Mouse (Mus musculus): Measurements from ENCODE around the gene Slc39a13.
"Not testable (repeated sequence)": the region's sequence is repeated elsewhere in the genome, so short reads cannot be mapped to it uniquely, and the experiment has no call there.

Slc39a13 gene

DNA sequence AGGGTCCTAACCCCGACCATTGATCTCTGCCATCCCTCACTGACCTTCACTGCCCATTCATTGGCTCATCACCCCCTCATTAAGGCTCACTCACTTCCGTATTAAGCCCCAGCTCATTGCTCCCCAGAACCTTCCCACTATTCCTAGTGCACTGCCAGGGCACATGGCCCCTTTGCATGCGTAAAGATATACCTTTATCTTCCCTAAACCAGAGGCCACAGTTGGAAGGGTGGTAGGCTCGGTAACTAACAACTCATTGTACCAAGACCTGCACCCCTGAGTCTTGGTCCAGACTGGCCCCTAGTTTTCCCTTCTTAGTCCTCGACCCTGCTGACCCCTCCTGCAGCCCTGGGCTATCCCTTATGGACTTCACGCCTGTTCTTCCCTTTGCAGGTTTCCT lies 43.6 kb upstream of the Slc39a13 start:
- H3K4me1 ChIP-seq (replicated peaks; ENCODE audit: low read depth, low read length), result peaks cover 46% of the 10 kb centered on the region
- TF ChIP-seq NANOG (IDR thresholded peaks at IDR 0.05; ENCODE audit: borderline replicate concordance, low read length) (no peak), CTCF (conservative IDR thresholded peaks at IDR 0.05; ENCODE audit: low read length) (no peak), POU5F1 (IDR thresholded peaks at IDR 0.05; ENCODE audit: borderline replicate concordance, low read length) (no peak)
- no peaks in the 10 kb centered on the region for H3K36me3 ChIP-seq (ENCODE audit: insufficient read depth, low read length)
- peaks cover 33% of the 10 kb centered on the region for H3K27me3 ChIP-seq (ENCODE audit: insufficient read depth, low read length)
- H3K4me3 ChIP-seq (replicated peaks; ENCODE audit: low read length), result no peak overlapping the region
- H3K9me3 ChIP-seq (ENCODE audit: low read length), result no peaks in the 10 kb centered on the region

DNA sequence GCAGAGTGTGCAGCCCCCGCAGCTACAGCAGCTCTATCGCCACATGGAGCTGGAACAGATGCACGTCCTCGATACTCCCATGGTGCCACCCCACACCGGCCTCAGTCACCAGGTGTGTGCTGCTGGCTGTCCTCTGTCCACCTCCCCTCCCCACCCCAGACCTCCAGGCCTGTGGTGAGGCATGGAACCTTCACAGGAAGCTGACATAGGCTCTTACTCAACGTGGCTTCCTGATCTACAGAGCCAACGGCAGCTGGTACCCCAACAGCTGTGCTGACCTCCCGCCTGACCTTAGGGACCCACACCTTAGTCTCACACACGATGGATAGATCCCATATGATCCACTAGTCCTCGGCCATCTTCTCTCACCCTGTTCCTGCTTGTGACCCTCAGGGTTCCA lies 43.1 kb upstream of the Slc39a13 start:
- peaks cover 42% of the 10 kb centered on the region for H3K4me1 ChIP-seq (replicated peaks; ENCODE audit: low read depth, low read length)
- TF ChIP-seq POU5F1 (IDR thresholded peaks at IDR 0.05; ENCODE audit: borderline replicate concordance, low read length), result no peak
- no peak for TF ChIP-seq CTCF (conservative IDR thresholded peaks at IDR 0.05; ENCODE audit: low read length)
- no peak for TF ChIP-seq NANOG (IDR thresholded peaks at IDR 0.05; ENCODE audit: borderline replicate concordance, low read length)
- peak overlapping the region; percentile 17; the same call in 1 of the 2 replicates for H3K4me3 ChIP-seq (replicated peaks; ENCODE audit: low read length)
- H3K27me3 ChIP-seq (ENCODE audit: insufficient read depth, low read length), result peaks cover 29% of the 10 kb centered on the region
- no peaks in the 10 kb centered on the region for H3K9me3 ChIP-seq (ENCODE audit: low read length)
- H3K36me3 ChIP-seq (ENCODE audit: insufficient read depth, low read length), result no peaks in the 10 kb centered on the region

DNA sequence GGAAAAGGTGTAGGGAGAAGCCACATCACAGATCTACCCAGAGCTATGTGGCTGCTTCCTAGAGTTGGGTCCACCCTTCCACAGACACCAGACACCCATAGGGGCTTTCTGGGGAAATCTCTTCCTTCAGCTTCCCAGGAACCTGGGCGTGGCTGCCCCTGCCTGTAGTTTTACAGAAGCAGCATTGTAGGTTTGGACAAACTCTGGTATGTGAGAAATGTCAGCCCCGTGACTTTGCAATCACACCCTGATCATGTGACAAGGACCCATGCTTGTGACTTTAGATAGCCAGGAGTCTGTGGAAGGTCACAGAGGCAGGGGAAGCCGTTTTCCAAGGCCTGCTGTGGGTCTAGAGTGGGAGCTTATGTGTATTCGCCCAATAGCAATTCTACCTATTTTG lies 42.3 kb upstream of the Slc39a13 start:
- H3K4me1 ChIP-seq (replicated peaks; ENCODE audit: low read depth, low read length), result peaks cover 42% of the 10 kb centered on the region
- peaks cover 21% of the 10 kb centered on the region for H3K27me3 ChIP-seq (ENCODE audit: insufficient read depth, low read length)
- no peaks in the 10 kb centered on the region for H3K36me3 ChIP-seq (ENCODE audit: insufficient read depth, low read length)
- H3K9me3 ChIP-seq (ENCODE audit: low read length), result no peaks in the 10 kb centered on the region
- no peak overlapping the region for H3K4me3 ChIP-seq (replicated peaks; ENCODE audit: low read length)
- TF ChIP-seq CTCF (conservative IDR thresholded peaks at IDR 0.05; ENCODE audit: low read length), result no peak
- TF ChIP-seq POU5F1 (IDR thresholded peaks at IDR 0.05; ENCODE audit: borderline replicate concordance, low read length), result no peak
- TF ChIP-seq NANOG (IDR thresholded peaks at IDR 0.05; ENCODE audit: borderline replicate concordance, low read length), result no peak

DNA sequence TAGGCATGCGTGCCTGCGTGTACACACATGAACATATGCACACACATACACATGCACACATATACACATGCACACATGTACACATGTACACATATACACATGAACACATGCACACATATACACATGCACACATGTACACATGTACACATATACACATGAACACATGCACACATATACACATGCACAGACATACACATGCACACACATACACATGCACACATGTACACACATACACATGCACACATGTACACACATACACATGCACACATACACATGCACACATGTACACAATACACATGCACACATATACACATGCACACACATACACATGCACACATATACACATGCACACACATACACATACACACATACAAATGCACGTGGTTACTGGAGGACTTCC lies 41.6 kb upstream of the Slc39a13 start:
- H3K4me3 ChIP-seq (replicated peaks; ENCODE audit: low read length); H3K36me3 ChIP-seq (ENCODE audit: insufficient read depth, low read length); H3K9me3 ChIP-seq (ENCODE audit: low read length): not testable (repeated sequence)
- peaks cover 42% of the 10 kb centered on the region for H3K4me1 ChIP-seq (replicated peaks; ENCODE audit: low read depth, low read length)
- peaks cover 15% of the 10 kb centered on the region for H3K27me3 ChIP-seq (ENCODE audit: insufficient read depth, low read length)

DNA sequence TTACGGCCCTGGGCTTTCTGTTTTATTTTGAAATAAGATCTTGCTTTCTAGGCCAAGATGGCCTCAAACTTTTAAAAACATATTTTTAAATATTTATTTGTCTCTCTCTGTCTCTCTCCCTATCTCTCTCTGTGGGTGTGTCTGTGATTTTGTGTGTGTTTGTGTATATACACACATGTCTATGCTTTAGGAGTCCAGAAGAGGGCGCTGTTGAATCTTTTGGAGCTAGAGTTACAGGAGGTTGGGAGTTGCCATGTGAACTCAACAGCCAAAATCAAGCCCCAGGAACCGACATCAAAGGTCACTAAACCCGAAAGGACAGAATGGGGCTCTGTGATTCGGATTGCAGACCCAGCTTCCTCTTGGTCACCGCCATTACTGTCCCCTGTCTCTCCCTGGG lies 40.2 kb upstream of the Slc39a13 start:
- Histone ChIP-seq H3K4me3 (replicated peaks; ENCODE audit: low read length) (no peak overlapping the region), H3K36me3 (ENCODE audit: insufficient read depth, low read length) (no peaks in the 10 kb centered on the region), H3K9me3 (ENCODE audit: low read length) (no peaks in the 10 kb centered on the region), H3K4me1 (replicated peaks; ENCODE audit: low read depth, low read length) (peaks cover 39% of the 10 kb centered on the region), H3K27me3 (ENCODE audit: insufficient read depth, low read length) (peaks cover 3% of the 10 kb centered on the region; the same call in 1 of the 2 replicates)
- TF ChIP-seq CTCF (conservative IDR thresholded peaks at IDR 0.05; ENCODE audit: low read length), result peak; percentile 64
- no peak for TF ChIP-seq NANOG (IDR thresholded peaks at IDR 0.05; ENCODE audit: borderline replicate concordance, low read length)

DNA sequence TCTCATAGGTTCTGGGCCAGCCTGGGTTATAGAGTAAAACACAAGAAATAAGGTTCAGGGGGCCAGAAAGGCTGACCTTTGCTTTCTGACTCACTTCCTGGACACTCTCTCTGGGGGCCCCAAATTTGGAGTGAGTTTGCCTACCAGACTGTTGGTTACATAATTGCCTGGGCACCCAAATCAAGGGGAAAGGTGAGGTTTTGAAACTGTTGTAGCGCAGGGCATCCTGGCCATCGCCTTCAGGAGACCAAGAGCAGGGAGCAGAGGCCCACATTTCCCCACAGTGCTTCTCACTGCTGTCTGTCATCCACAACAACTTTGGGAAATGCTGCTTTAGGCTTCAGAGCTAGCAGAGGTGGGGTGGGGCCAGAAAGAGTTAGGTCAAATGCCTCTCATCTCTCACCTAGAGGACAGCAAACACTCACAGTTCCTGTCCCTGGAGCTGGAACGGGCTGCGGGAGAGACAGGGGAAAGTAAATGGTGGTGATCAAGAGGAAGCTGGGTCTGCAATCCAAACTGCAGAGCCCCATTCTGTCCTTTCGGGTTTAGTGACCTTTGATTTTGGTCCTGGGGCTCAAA lies 39.7 kb upstream of the Slc39a13 start:
- no peak for TF ChIP-seq POU5F1 (IDR thresholded peaks at IDR 0.05; ENCODE audit: borderline replicate concordance, low read length)
- TF ChIP-seq CTCF (conservative IDR thresholded peaks at IDR 0.05; ENCODE audit: low read length), result no peak
- TF ChIP-seq NANOG (IDR thresholded peaks at IDR 0.05; ENCODE audit: borderline replicate concordance, low read length), result no peak
- no peaks in the 10 kb centered on the region for H3K9me3 ChIP-seq (ENCODE audit: low read length)
- H3K36me3 ChIP-seq (ENCODE audit: insufficient read depth, low read length), result no peaks in the 10 kb centered on the region
- H3K4me1 ChIP-seq (replicated peaks; ENCODE audit: low read depth, low read length), result peaks cover 39% of the 10 kb centered on the region
- peaks cover 2% of the 10 kb centered on the region; the same call in 1 of the 2 replicates for H3K27me3 ChIP-seq (ENCODE audit: insufficient read depth, low read length)
- no peak overlapping the region for H3K4me3 ChIP-seq (replicated peaks; ENCODE audit: low read length)

DNA sequence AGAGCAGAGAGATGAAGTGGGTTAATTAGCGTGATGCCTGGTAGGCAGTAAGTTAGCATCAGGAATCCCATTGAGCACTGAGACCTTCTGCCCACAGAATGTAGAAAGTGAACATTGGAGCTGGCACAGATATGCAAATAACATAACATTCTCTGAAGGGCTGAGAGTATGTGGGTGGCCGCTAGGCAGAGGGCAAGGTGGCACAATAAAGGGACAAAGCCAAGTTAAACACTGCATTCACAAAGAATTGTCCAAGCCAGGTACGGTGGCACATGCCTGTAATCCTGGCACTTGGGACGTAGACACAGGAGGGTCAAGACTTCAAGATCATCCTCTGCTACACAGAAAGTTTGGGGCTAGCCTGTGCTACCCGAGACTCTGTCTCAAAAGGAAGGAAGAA lies 39.0 kb upstream of the Slc39a13 start:
- TF ChIP-seq NANOG (IDR thresholded peaks at IDR 0.05; ENCODE audit: borderline replicate concordance, low read length) (no peak), CTCF (conservative IDR thresholded peaks at IDR 0.05; ENCODE audit: low read length) (no peak), POU5F1 (IDR thresholded peaks at IDR 0.05; ENCODE audit: borderline replicate concordance, low read length) (no peak)
- Histone ChIP-seq H3K27me3 (ENCODE audit: insufficient read depth, low read length) (peaks cover 2% of the 10 kb centered on the region; the same call in 1 of the 2 replicates), H3K9me3 (ENCODE audit: low read length) (no peaks in the 10 kb centered on the region), H3K4me3 (replicated peaks; ENCODE audit: low read length) (no peak overlapping the region), H3K4me1 (replicated peaks; ENCODE audit: low read depth, low read length) (peaks cover 39% of the 10 kb centered on the region), H3K36me3 (ENCODE audit: insufficient read depth, low read length) (no peaks in the 10 kb centered on the region)

DNA sequence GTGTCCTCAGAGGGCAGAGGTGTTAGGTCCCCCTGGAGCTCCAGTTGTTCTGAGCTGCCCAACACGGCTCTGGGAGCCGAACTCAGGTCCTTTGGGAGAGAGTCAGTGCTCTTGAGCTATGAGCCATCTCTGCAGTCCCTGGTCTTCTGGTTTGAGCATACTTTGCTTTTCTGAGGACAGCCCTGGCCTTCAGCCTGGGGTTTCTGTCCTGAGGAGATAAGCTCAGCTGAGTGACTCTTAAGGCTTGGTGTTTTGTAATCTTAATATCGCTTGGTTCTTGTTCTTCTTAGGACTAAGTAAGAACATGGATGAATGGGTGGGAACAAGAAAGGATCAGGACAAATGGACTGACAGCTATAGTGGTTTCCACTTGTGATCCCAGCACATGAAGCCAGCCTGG lies 37.9 kb upstream of the Slc39a13 start:
- Histone ChIP-seq H3K4me1 (replicated peaks; ENCODE audit: low read depth, low read length) (peaks cover 32% of the 10 kb centered on the region), H3K27me3 (ENCODE audit: insufficient read depth, low read length) (no peaks in the 10 kb centered on the region), H3K4me3 (replicated peaks; ENCODE audit: low read length) (no peak overlapping the region), H3K9me3 (ENCODE audit: low read length) (no peaks in the 10 kb centered on the region), H3K36me3 (ENCODE audit: insufficient read depth, low read length) (no peaks in the 10 kb centered on the region)
- TF ChIP-seq NANOG (IDR thresholded peaks at IDR 0.05; ENCODE audit: borderline replicate concordance, low read length), result no peak
- TF ChIP-seq CTCF (conservative IDR thresholded peaks at IDR 0.05; ENCODE audit: low read length), result no peak
- TF ChIP-seq POU5F1 (IDR thresholded peaks at IDR 0.05; ENCODE audit: borderline replicate concordance, low read length), result no peak

DNA sequence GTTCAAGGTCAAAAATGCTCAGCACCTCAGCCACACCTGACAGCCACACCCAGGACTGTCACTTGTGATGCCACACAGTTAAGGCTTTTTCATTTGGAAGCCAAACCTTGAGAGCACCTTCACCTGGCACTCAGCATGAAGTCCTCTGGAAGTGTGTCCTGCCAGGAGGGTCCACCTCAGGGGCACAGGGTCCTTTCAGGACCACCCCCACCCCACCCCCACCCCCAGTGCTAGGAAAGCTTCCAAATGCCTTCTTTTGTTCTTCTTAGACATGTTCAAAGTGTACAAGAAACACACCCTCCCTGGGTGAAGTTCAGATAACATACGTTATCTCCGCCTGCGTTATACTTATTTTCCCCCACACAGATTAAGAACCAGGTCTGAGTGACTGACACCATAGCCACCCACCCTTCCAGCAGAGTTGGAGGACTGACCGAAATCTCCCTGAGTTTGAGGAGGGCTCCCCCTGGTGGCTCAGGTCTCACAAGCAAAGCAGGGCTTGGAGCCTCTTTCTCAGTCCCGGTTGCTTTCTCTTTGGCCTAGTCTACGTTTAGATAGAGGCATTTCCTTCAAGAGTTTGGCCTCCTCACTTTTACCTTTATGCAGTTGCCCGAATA lies 31.0 kb upstream of the Slc39a13 start:
- no peaks in the 10 kb centered on the region for H3K36me3 ChIP-seq (ENCODE audit: insufficient read depth, low read length)
- peaks cover 26% of the 10 kb centered on the region for H3K4me1 ChIP-seq (replicated peaks; ENCODE audit: low read depth, low read length)
- peaks cover 14% of the 10 kb centered on the region for H3K27me3 ChIP-seq (ENCODE audit: insufficient read depth, low read length)
- H3K9me3 ChIP-seq (ENCODE audit: low read length), result no peaks in the 10 kb centered on the region
- TF ChIP-seq CTCF (conservative IDR thresholded peaks at IDR 0.05; ENCODE audit: low read length) (peak; percentile 78), POU5F1 (IDR thresholded peaks at IDR 0.05; ENCODE audit: borderline replicate concordance, low read length) (no peak)
- H3K4me3 ChIP-seq (replicated peaks; ENCODE audit: low read length), result no peak overlapping the region

Data from E14TG2a.4 (cell line).